Mouse (Mus musculus) embryonic facial prominence, embryonic 13.5 days (tissue): ENCODE data around the gene Gna13. TPM values are rescaled to one million over a fixed set of nuclear protein-coding genes. Genes with fewer than 3 reads are reported as not detected.

Experiments used
- polyA plus RNA-seq: library from polyadenylated mRNA; unstranded; fragments of >200 nt; fragmentation: Nextera tagmentation; extraction: Ambion mirVana; gene quantifications from 2 replicates; pipeline ENCODE4 v1.2.1, GENCODE M21; 2015

The Gna13 gene
- polyA plus RNA-seq, 1 experiment from 2014 or later = 22.1 TPM

Other genes with a start within 250 kb of the Gna13 start
- not detected in 2 replicates for gene E030025P04Rik, start 218.5 kb upstream of the Gna13 start, polyA plus RNA-seq
- gene Rgs9, start 64.7 kb upstream of the Gna13 start, polyA plus RNA-seq = 2.1 and 3.0 TPM in 2 replicates
- gene 9930022D16Rik, start 51.1 kb downstream of the Gna13 start, polyA plus RNA-seq = not detected in 2 replicates
- gene Amz2, start 63.1 kb downstream of the Gna13 start, polyA plus RNA-seq = 48.4 and 53.6 TPM in 2 replicates
- gene Arsg, start 110.5 kb downstream of the Gna13 start, polyA plus RNA-seq = 3.3 and 3.4 TPM in 2 replicates
- 3.6 and 4.4 TPM in 2 replicates for gene Slc16a6, start 110.8 kb downstream of the Gna13 start, polyA plus RNA-seq
- 53.5 and 55.5 TPM in 2 replicates for gene Wipi1, start 249.1 kb downstream of the Gna13 start, polyA plus RNA-seq